Mouse (Mus musculus) liver, embryonic 13.5 days (tissue): Measurements from ENCODE around the gene Vgf. TPM values are rescaled to one million over a fixed set of nuclear protein-coding genes. Genes with fewer than 3 reads are reported as not detected.

Experiments used
- ATAC-seq: fragments of 200-750 bp; cut with Nextera tagmentation; 2 replicates; pipeline ENCODE4 v1.8.0; 2017; ENCODE audit warnings: low read depth, mild to moderate bottlenecking, moderate number of reproducible peaks, moderate library complexity
- DNase-seq: peaks from one replicate; pipeline ENCODE4 v3.0.0; 2022
- H3K27ac ChIP-seq: fragments of 300-500 bp; sonication (generic); 2 replicates; pipeline ENCODE4 v1.5.1; 2015; ENCODE audit warnings: moderate library complexity, mild to moderate bottlenecking, inconsistent platforms
- H3K27me3 ChIP-seq: fragments of 300-500 bp; sonication (generic); 2 replicates; pipeline ENCODE4 v1.6.1; 2015; ENCODE audit warnings: mild to moderate bottlenecking, inconsistent platforms
- H3K36me3 ChIP-seq: fragments of 300-500 bp; sonication (generic); 2 replicates; pipeline ENCODE4 v1.6.1; 2015; ENCODE audit warnings: mild to moderate bottlenecking, inconsistent platforms
- H3K4me1 ChIP-seq: fragments of 300-500 bp; sonication (generic); replicated peaks from 2 replicates; pipeline ENCODE4 v1.6.1; 2015; ENCODE audit warnings: inconsistent platforms
- H3K4me2 ChIP-seq: fragments of 300-500 bp; sonication (generic); 2 replicates; pipeline ENCODE4 v1.6.1; 2015; ENCODE audit warnings: inconsistent platforms, mild to moderate bottlenecking, moderate library complexity
- H3K4me3 ChIP-seq: fragments of 300-500 bp; sonication (generic); replicated peaks from 2 replicates; pipeline ENCODE4 v1.5.1; 2015; ENCODE audit warnings: mild to moderate bottlenecking, inconsistent platforms
- H3K9ac ChIP-seq: fragments of 300-500 bp; sonication (generic); 2 replicates; pipeline ENCODE4 v1.6.1; 2015; ENCODE audit warnings: mild to moderate bottlenecking, inconsistent platforms
- H3K9me3 ChIP-seq: fragments of 300-500 bp; sonication (generic); replicated peaks from 2 replicates; pipeline ENCODE4 v1.6.1; 2016; ENCODE audit warnings: inconsistent platforms
- WGBS: fragments of 180-500 bp; shearing (Covaris S2); methylation state at CpG from one replicate; pipeline ENCODE4 v1.1.7; 2015; ENCODE audit not compliant: insufficient replicate concordance; 5-methylcytosine and 5-hydroxymethylcytosine counted together
- polyA plus RNA-seq: library from polyadenylated mRNA; unstranded; fragments of >200 nt; fragmentation: Nextera tagmentation; extraction: Ambion mirVana; gene quantifications from 2 replicates; pipeline ENCODE4 v1.2.1, GENCODE M21; 2015

The Vgf gene
- not detected in 2 replicates for polyA plus RNA-seq

DNA sequence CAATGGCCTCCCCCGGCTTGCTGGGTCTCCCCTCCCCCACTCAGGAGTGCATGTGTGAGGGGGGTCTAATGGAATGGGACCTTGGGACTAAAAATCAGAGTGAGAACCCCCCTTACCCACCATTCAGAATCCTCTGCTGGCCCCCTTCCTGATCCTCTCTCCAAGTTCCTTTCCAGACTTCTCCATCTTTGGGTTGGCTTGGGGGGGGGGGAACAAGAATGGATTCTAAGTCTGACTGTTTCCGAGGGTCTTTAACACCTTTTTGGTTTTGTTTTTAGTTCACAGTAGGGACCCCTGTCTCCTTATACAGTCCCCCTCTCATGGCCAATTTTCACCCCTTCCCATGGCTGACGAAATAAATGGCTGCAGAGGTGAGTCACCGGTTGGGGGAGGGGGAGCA lies at the start of gene Vgf:
Gene Vgf (plus strand): TSS at position 301 of the 400 bp plus-strand sequence.
- Histone ChIP-seq H3K4me1 (peaks cover 26% of the 10 kb centered on the region), H3K9me3 (no peaks in the 10 kb centered on the region), H3K4me3 (no peak within 1 kb of the TSS), H3K36me3 (no peaks in the 10 kb centered on the region), H3K9ac (no peak within 1 kb of the TSS), H3K4me2 (no peak within 1 kb of the TSS), H3K27ac (no peak within 1 kb of the TSS), H3K27me3 (peaks cover 93% of the 10 kb centered on the region)
- 19% methylated on average over 4 of the region's 4 CpGs for WGBS
- DNase-seq (no peak), ATAC-seq (no peak)

DNA sequence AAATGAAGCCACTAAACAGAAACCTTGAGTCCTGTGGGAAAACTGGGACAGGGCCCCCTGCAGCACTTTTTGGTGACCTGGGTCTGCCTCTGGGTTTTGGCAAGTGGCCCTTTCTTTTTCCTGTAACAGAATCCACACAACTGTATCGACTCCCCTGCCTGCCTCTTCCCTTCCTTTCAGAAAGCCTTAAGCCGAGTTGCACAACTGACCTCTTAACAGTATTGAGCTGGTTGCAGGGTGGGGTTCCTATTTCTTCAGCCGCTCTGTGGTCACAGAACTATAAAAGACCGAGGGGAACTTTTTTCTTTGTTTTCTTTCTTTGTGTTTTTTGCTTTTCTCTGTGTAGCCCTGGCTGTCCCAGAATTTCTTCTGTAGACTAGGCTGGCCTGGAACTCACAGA lies 48.4 kb upstream of the Vgf start:
- ATAC-seq (no peak), DNase-seq (no peak)
- H3K4me3 ChIP-seq = no peak overlapping the region
- H3K9me3 ChIP-seq = no peaks in the 10 kb centered on the region
- H3K9ac ChIP-seq = no peak overlapping the region
- no peak overlapping the region for H3K27ac ChIP-seq
- H3K4me2 ChIP-seq = no peak overlapping the region
- no peaks in the 10 kb centered on the region for H3K4me1 ChIP-seq
- WGBS = 36% methylated on average over 4 of the region's 4 CpGs
- peaks cover 15% of the 10 kb centered on the region for H3K36me3 ChIP-seq
- H3K27me3 ChIP-seq = peaks cover 3% of the 10 kb centered on the region; the same call in 1 of the 2 replicates

DNA sequence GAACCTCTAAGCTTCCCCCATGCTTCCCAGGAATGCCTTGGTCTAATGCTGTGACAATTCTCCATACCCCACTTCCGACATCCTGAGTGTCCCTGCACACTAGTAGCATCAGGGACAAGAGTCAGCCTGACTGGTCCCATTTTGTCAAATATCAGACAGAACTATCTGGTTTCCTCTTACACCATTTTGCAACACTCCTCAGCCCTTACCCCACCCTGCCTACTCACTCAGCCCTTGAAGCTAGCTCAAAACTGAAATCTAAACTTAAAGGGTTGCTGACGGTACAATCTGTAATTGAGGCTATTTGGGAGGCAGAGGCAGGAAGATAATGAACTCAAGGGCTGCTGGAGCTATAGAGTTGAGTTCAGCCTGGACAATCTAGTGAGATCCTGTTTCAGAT lies 46.4 kb upstream of the Vgf start:
- Histone ChIP-seq H3K27me3 (no peaks in the 10 kb centered on the region), H3K4me3 (no peak overlapping the region), H3K9ac (no peak overlapping the region), H3K4me2 (no peak overlapping the region), H3K27ac (no peak overlapping the region), H3K36me3 (peaks cover 15% of the 10 kb centered on the region), H3K4me1 (no peaks in the 10 kb centered on the region), H3K9me3 (no peaks in the 10 kb centered on the region)
- 67% methylated on average over 2 of the region's 2 CpGs for WGBS
- ATAC-seq (no peak), DNase-seq (no peak)

- DNase-seq (no peak), ATAC-seq (no peak)
- WGBS = 70% methylated on average over 8 of the region's 8 CpGs
- H3K4me2 ChIP-seq = no peak overlapping the region
- peaks cover 15% of the 10 kb centered on the region for H3K36me3 ChIP-seq
- no peaks in the 10 kb centered on the region for H3K27me3 ChIP-seq
- no peak overlapping the region for H3K4me3 ChIP-seq
- peaks cover 5% of the 10 kb centered on the region for H3K4me1 ChIP-seq
- no peaks in the 10 kb centered on the region for H3K9me3 ChIP-seq
- no peak overlapping the region for H3K9ac ChIP-seq
- H3K27ac ChIP-seq = no peak overlapping the region
These were observed 45.2 kb upstream of the Vgf start for GRCm38 (mm10) chr5:136980974-136981373.

GRCm38 (mm10) chr5:136982338-136982930 lies 43.8 kb upstream of the Vgf start:
- WGBS = 50% methylated on average over 15 of the region's 16 CpGs
- no peak for ATAC-seq
- DNase-seq = no peak
- H3K4me3 ChIP-seq = no peak overlapping the region
- H3K9me3 ChIP-seq = no peaks in the 10 kb centered on the region
- no peaks in the 10 kb centered on the region for H3K27me3 ChIP-seq
- no peak overlapping the region for H3K4me2 ChIP-seq
- no peak overlapping the region for H3K27ac ChIP-seq
- H3K4me1 ChIP-seq = peaks cover 10% of the 10 kb centered on the region
- peaks cover 15% of the 10 kb centered on the region for H3K36me3 ChIP-seq
- no peak overlapping the region for H3K9ac ChIP-seq

- DNase-seq (no peak), ATAC-seq (no peak)
- H3K4me2 ChIP-seq = no peak overlapping the region
- H3K9ac ChIP-seq = no peak overlapping the region
- no peaks in the 10 kb centered on the region for H3K27me3 ChIP-seq
- WGBS = 60% methylated on average over 14 of the region's 14 CpGs
- H3K9me3 ChIP-seq = no peaks in the 10 kb centered on the region
- H3K36me3 ChIP-seq = peaks cover 23% of the 10 kb centered on the region
- no peak overlapping the region for H3K4me3 ChIP-seq
- H3K27ac ChIP-seq = no peak overlapping the region
- H3K4me1 ChIP-seq = peaks cover 23% of the 10 kb centered on the region
These were observed 41.4 kb upstream of the Vgf start for GRCm38 (mm10) chr5:136984828-136985227.

DNA sequence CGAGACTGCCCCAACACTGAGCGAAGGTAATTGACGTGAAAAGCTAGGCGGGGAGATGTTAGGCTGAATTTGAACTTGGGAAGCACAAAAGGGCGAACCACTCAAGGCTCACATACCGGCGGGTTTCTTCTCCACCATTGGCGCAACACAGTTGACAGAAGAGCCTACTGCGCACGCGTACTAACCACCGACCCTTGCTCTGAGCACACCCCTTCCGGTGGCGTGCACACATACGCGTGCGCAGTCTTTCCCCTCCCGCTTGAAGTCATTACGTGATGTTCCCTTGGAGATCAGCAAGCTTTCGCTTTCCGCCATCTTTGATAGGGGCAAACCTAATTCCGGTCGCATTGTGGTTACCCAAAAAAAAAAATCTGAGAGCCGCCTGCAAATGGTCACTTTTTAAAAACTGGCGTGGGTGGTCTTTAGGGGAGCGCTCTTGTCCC lies 39.5 kb upstream of the Vgf start, which contains the start of gene Plod3:
Gene Plod3 (plus strand): TSS at position 325 of the 443 bp plus-strand sequence.
- ATAC-seq (peak; percentile 92), DNase-seq (peak; percentile 95)
- H3K27me3 ChIP-seq = no peaks in the 10 kb centered on the region
- H3K27ac ChIP-seq = peak within 1 kb of the TSS; percentile 94
- under 1% methylated on average over 26 of the region's 26 CpGs for WGBS
- peaks cover 34% of the 10 kb centered on the region for H3K36me3 ChIP-seq
- peak within 1 kb of the TSS; percentile 96 for H3K9ac ChIP-seq
- H3K4me2 ChIP-seq = peak within 1 kb of the TSS; percentile 98
- peak within 1 kb of the TSS; percentile 92 for H3K4me3 ChIP-seq
- peaks cover 23% of the 10 kb centered on the region for H3K4me1 ChIP-seq
- H3K9me3 ChIP-seq = no peaks in the 10 kb centered on the region

DNA sequence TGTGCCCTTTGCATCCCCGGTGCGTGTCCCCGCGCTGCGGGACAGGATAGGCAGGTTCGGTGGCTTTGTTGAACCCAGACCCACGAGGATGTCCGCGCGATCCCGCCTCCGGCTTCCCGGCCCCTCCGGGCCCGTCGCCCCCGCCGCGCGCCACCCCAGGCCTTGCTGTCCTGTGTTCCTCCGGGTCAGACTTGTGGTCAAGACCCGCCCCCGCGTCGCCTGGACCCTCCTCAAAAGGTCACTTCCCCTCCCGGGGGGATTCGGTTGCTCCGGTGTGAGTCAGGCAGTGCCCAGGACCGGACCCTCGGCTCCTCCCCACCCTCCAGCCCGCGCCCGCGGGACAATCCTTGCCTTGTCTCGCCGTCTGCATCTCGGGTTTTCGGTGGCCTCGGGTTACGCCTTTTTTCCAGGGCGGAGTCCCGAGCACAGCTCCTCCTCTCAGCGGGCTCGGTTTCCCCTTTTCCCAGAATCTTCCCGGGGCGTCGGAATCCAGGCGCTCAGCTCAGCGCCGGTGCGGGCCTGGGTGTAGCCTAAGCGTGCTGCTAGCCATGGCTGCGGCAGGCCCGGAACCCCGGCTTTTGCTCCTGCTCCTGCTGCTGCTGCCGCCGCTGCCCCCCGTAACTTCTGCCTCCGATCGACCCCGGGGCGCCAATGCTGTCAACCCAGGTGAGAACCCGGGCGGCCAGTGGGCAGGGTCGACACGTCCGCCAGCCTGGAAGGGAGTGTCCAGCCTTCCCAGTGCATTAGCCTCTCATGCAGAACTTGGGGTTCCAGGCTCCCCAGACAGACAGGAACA lies 38.9 kb upstream of the Vgf start:
- H3K4me2 ChIP-seq = peak overlapping the region; percentile 98
- ATAC-seq = peak; percentile 61

DNA sequence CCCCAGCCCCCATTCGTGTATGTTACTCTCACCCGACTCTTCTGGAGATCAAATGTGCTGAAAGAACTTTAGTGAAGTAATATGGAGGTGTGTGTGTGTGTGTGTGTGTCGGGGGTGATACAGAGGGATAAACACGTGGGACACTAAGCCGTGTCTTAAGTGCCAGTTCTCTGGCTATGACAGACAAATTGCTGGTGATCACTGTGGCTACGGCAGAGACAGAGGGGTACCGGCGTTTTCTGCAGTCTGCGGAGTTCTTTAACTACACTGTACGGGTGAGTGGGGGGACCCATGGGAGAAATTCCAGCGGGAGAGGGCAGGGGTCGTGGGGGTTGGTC lies 38.3 kb upstream of the Vgf start, which contains the start of gene Znhit1:
Gene Znhit1 (minus strand): TSS at position 88 of the 338 bp plus-strand sequence.
- DNase-seq = no peak
- ATAC-seq = no peak
- WGBS = 7% methylated on average over 12 of the region's 12 CpGs

More for the DNA sequence above, 38.9 kb upstream of the Vgf start:
- peak overlapping the region; percentile 96 for H3K9ac ChIP-seq
- peaks cover 23% of the 10 kb centered on the region for H3K4me1 ChIP-seq
- no peaks in the 10 kb centered on the region for H3K27me3 ChIP-seq
- no peaks in the 10 kb centered on the region for H3K9me3 ChIP-seq
- peaks cover 34% of the 10 kb centered on the region for H3K36me3 ChIP-seq
- H3K27ac ChIP-seq = peak overlapping the region; percentile 94
- under 1% methylated on average over 67 of the region's 67 CpGs for WGBS
- DNase-seq = peak; percentile 79
- peak overlapping the region; percentile 92 for H3K4me3 ChIP-seq

GRCm38 (mm10) chr5:136988420-136988819 lies 37.8 kb upstream of the Vgf start:
- H3K36me3 ChIP-seq = peaks cover 43% of the 10 kb centered on the region
- peak overlapping the region; percentile 92 for H3K4me3 ChIP-seq
- H3K9me3 ChIP-seq = no peaks in the 10 kb centered on the region
- 73% methylated on average over 5 of the region's 7 CpGs for WGBS
- ATAC-seq (no peak), DNase-seq (no peak)
- H3K4me1 ChIP-seq = peaks cover 23% of the 10 kb centered on the region
- H3K27me3 ChIP-seq = no peaks in the 10 kb centered on the region
- peak overlapping the region; percentile 94; the same call in 1 of the 2 replicates for H3K27ac ChIP-seq
- peak overlapping the region; percentile 98 for H3K4me2 ChIP-seq
- H3K9ac ChIP-seq = peak overlapping the region; percentile 96

More for the DNA sequence above, 38.3 kb upstream of the Vgf start, which contains the start of gene Znhit1:
- H3K27ac ChIP-seq = peak within 1 kb of the TSS; percentile 94
- H3K27me3 ChIP-seq = no peaks in the 10 kb centered on the region
- no peaks in the 10 kb centered on the region for H3K9me3 ChIP-seq
- H3K36me3 ChIP-seq = peaks cover 38% of the 10 kb centered on the region
- H3K4me2 ChIP-seq = peak within 1 kb of the TSS; percentile 98
- peak within 1 kb of the TSS; percentile 96 for H3K9ac ChIP-seq
- peaks cover 23% of the 10 kb centered on the region for H3K4me1 ChIP-seq
- H3K4me3 ChIP-seq = peak within 1 kb of the TSS; percentile 92

- 75% methylated on average over 6 of the region's 6 CpGs for WGBS
- peaks cover 23% of the 10 kb centered on the region for H3K4me1 ChIP-seq
- no peak overlapping the region for H3K4me3 ChIP-seq
- peaks cover 57% of the 10 kb centered on the region for H3K36me3 ChIP-seq
- no peaks in the 10 kb centered on the region for H3K9me3 ChIP-seq
- DNase-seq = no peak
- no peak for ATAC-seq
- no peaks in the 10 kb centered on the region for H3K27me3 ChIP-seq
- no peak overlapping the region for H3K27ac ChIP-seq
- no peak overlapping the region for H3K9ac ChIP-seq
- H3K4me2 ChIP-seq = no peak overlapping the region
These were observed 36.4 kb upstream of the Vgf start for GRCm38 (mm10) chr5:136989801-136990200.
